Mouse (Mus musculus) olfactory bulb, adult 2 months (tissue): ENCODE results near the gene Ccl7. TPM values are rescaled to one million over a fixed set of nuclear protein-coding genes. Genes with fewer than 3 reads are reported as not detected.

ENCODE experiments used
- H3K27ac ChIP-seq: fragments of 200-500 bp; 2 replicates; pipeline ENCODE4 v1.5.1; 2012; ENCODE audit warnings: low read depth, low read length; ENCODE audit not compliant: insufficient read depth
- H3K4me1 ChIP-seq: fragments of 200-500 bp; 2 replicates; pipeline ENCODE4 v1.6.1; 2012; ENCODE audit warnings: low read length; ENCODE audit not compliant: control insufficient read depth, insufficient read depth
- H3K4me3 ChIP-seq: fragments of 200-500 bp; 2 replicates; pipeline ENCODE4 v1.5.1; 2012; ENCODE audit warnings: mild to moderate bottlenecking, low read depth, low read length, moderate library complexity; ENCODE audit not compliant: insufficient read depth
- CTCF ChIP-seq: fragments of 200-500 bp; IDR thresholded peaks from 2 replicates; pipeline ENCODE4 v1.5.1; 2012; ENCODE audit warnings: low read depth, mild to moderate bottlenecking, low read length, moderate library complexity; ENCODE audit not compliant: insufficient read depth
- POLR2A ChIP-seq: fragments of 200-500 bp; IDR thresholded peaks from 2 replicates; pipeline ENCODE4 v1.6.1; 2012; ENCODE audit warnings: mild to moderate bottlenecking, low read depth, low read length, moderate library complexity; ENCODE audit not compliant: insufficient read depth
- WGBS: fragments of 180-500 bp; shearing (Covaris S2); methylation state at CpG from one replicate; pipeline ENCODE4 v1.1.7; 2018; 5-methylcytosine and 5-hydroxymethylcytosine counted together
- polyA plus RNA-seq: library from polyadenylated mRNA; stranded (reverse); fragments of >200 nt; gene quantifications from 2 replicates; pipeline ENCODE4 v1.2.4, GENCODE M21; 2012; ENCODE audit warnings: low replicate concordance; ENCODE audit not compliant: missing spikeins, insufficient read depth, insufficient read length

The Ccl7 gene
- polyA plus RNA-seq, 1 experiment, result not detected

- H3K27ac ChIP-seq, result no peak overlapping the region
- H3K4me3 ChIP-seq, result no peak overlapping the region
- peaks cover 4% of the 10 kb centered on the region; the same call in 1 of the 2 replicates for H3K4me1 ChIP-seq
- TF ChIP-seq POLR2A, result no peak
- TF ChIP-seq CTCF, result no peak
Measured at GRCm38 (mm10) chr11:82032136-82032535, 13.4 kb upstream of the Ccl7 start.

DNA sequence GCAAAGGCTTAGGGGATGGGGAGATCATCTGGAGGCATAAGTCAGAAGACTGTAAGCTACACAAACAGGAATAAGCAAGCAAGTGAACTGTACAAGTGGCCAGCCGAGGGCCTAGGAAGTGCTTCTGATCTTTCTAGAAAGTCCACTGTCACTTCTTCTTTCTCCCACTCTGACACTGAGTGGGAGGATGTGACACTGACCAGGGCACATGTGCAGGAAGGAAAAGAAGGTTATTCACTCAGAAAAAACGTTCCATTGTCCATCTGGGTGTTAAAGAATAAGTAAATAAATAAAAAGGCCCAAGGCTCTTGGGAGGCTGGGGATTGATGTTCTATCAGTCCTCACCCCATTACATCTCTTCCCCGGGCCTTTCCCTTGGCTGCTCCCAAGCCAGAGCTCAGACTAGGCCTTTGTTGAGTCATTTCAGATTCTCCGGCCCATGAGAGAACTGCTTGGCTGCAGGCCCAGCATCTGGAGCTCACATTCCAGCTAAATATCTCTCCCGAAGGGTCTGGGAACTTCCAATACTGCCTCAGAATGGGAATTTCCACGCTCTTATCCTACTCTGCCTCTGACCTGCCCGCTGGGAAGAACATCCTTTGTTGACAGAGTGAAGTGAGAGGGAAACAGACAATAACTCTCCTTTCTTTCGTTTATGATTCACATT, 12.7 kb upstream of the Ccl7 start:
- 55% methylated on average over 8 of the region's 8 CpGs for WGBS
- peaks cover 4% of the 10 kb centered on the region; the same call in 1 of the 2 replicates for H3K4me1 ChIP-seq
- H3K4me3 ChIP-seq, result no peak overlapping the region
- TF ChIP-seq CTCF (no peak), POLR2A (no peak)
- H3K27ac ChIP-seq, result no peak overlapping the region

- Histone ChIP-seq H3K4me1 (peaks cover 4% of the 10 kb centered on the region; the same call in 1 of the 2 replicates), H3K4me3 (no peak overlapping the region), H3K27ac (no peak overlapping the region)
- TF ChIP-seq CTCF, result no peak
- TF ChIP-seq POLR2A, result no peak
- WGBS, result 90% methylated on average over 7 of the region's 7 CpGs
Measured at GRCm38 (mm10) chr11:82034446-82034845, 11.1 kb upstream of the Ccl7 start.

DNA sequence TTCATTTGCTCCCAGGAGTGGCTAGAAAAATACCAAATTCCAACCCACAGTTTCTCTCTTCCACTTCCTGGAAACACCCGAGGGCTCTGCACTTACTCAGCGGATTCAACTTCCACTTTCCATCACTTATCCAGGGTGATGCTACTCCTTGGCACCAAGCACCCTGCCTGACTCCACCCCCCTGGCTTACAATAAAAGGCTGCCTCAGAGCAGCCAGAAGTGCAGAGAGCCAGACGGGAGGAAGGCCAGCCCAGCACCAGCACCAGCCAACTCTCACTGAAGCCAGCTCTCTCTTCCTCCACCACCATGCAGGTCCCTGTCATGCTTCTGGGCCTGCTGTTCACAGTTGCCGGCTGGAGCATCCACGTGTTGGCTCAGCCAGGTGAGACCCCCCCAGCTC, 10.2 kb upstream of the Ccl7 start, which contains the start of gene Ccl2:
Gene Ccl2, plus strand, starts transcription at position 216 of the 400 bp plus-strand sequence.
- TF ChIP-seq POLR2A (no peak), CTCF (no peak)
- no peak within 1 kb of the TSS for H3K4me3 ChIP-seq
- 21% methylated on average over 5 of the region's 5 CpGs for WGBS
- H3K27ac ChIP-seq, result no peak within 1 kb of the TSS
- H3K4me1 ChIP-seq, result peaks cover 4% of the 10 kb centered on the region; the same call in 1 of the 2 replicates

DNA sequence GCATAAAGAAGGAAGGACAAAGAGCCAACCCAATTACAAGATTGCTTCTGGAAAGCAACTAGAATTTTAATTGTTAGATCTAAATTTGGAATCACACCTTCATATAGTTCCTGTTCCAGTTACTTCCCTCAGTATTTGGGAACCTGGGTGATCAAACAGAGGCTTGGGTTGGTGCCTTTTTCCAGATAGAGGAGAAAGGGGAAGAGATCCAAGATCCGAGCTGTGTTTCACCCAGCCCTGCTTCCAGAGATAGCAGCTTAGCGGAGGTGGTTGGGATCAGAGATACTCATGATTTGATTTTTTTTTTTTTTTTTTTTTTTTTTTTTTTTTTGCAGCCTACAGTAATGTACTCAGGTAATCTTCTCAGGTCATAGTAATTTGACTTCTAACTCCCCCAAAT, 9.7 kb upstream of the Ccl7 start:
- H3K27ac ChIP-seq, result no peak overlapping the region
- H3K4me3 ChIP-seq, result no peak overlapping the region
- 73% methylated on average over 2 of the region's 2 CpGs for WGBS
- peaks cover 4% of the 10 kb centered on the region; the same call in 1 of the 2 replicates for H3K4me1 ChIP-seq
- TF ChIP-seq CTCF (no peak), POLR2A (no peak)

DNA sequence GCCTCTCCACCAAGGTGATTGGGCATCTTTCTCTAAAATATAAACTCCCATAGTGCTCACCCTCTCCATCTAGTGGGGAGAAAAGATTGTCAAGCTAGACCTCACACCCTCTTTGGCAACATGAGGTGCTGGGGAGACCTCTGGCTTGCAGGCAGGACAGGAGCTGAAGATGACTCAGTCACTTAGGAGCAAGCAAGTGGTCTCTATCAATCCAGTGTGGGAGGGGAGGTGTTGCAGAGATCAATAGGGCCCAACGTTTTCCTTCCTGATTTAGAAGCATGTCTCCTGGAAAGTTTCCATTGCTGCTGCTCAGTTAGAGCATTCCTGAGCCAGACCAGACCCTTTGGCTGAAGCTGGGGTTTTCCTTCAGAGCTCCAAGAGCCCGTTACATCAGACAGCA, 7.0 kb upstream of the Ccl7 start, which contains the start of gene Gm17268:
Gene Gm17268, minus strand, starts transcription at position 28 of the 400 bp plus-strand sequence.
- H3K27ac ChIP-seq, result no peak within 1 kb of the TSS
- no peak for TF ChIP-seq CTCF
- no peak for TF ChIP-seq POLR2A
- no peak within 1 kb of the TSS for H3K4me3 ChIP-seq
- 47% methylated on average over 2 of the region's 2 CpGs for WGBS
- peaks cover 4% of the 10 kb centered on the region; the same call in 1 of the 2 replicates for H3K4me1 ChIP-seq

DNA sequence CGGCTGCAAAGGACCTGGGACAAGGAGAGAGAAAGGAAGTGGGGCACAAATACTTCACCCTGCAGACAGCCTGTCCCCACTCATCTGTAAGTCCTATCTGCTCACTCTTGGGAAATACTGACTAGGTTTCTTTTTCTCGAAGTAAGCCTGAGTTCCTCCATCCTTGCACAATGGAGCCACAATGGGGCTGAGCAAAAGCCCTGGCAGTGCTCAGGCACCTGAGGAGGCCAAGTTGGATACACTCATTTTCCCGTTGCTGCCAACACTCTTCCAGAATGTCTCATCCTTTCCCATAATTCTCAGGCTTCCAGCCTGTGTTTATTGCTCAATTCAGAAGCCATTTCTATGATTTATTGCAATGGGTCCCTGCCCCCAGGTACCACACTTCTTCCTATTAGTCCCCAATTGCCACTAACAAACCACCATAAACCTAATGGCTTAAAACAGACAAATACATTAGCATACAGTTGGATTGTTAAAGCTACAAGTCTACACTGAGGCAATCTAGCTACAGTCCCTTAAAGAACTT, 6.3 kb upstream of the Ccl7 start:
- no peak overlapping the region for H3K27ac ChIP-seq
- TF ChIP-seq POLR2A, result no peak
- TF ChIP-seq CTCF, result no peak
- WGBS, result 71% methylated on average over 3 of the region's 3 CpGs
- peaks cover 4% of the 10 kb centered on the region; the same call in 1 of the 2 replicates for H3K4me1 ChIP-seq
- H3K4me3 ChIP-seq, result no peak overlapping the region

GRCm38 (mm10) chr11:82041671-82042080, 3.8 kb upstream of the Ccl7 start:
- H3K27ac ChIP-seq, result no peak overlapping the region
- WGBS, result 72% methylated on average over 4 of the region's 4 CpGs
- TF ChIP-seq POLR2A (no peak), CTCF (no peak)
- no peak overlapping the region for H3K4me3 ChIP-seq
- H3K4me1 ChIP-seq, result no peaks in the 10 kb centered on the region

DNA sequence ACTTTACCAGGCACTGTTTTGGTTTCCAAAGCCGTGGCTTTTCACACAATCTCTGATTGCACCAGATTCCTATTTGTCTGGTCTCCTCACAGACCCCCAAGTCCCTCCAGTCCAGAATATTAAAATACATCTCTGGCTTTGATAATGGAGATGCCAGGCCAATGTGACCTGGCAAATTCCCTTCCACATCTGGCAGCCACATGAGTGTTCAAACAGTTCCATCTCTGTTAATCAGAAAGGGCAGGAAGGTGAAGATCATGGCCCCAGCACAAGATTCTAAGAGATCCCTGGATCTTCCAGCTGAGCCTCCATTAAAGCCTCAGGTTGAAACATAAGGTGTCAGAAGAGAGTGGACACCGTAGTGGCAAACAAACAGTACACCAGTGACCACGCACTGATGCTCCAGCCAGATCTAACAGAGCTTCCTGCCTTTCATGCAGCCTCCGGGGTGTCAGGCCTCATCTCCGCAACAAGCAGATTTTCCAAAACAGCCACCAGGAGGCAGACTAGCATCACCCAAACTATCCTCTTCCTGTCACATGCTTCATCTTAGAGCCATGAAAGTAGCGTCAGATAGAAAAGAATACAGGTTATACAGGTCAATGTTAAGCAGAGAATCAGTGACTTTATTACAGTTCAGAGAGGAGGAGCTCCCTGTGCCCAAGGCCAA, 2.4 kb downstream of the Ccl7 start:
- H3K4me1 ChIP-seq, result no peaks in the 10 kb centered on the region
- TF ChIP-seq CTCF (no peak), POLR2A (no peak)
- WGBS, result 67% methylated on average over 6 of the region's 6 CpGs
- H3K27ac ChIP-seq, result no peak overlapping the region
- H3K4me3 ChIP-seq, result no peak overlapping the region
